In the genomic region with DNA sequence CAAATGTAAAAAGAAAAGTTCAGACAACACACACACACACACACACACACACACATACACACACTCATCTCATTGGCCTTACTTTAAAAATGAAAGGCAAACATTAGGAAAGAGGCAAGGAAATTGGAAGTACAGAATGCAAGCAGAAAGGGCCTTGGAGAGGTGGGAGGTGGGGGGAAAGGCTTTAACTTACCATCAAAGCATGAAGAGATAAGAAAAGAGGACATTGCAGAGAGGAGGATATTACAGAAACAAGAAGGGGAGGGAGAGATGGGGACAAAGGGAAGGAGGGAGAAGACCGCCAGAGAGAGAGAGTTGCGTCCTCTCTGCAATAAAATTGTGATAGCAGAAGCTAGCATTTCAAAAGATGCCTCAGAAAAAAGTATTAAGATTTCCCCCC, we compare ENCODE assay signal across 26 mouse cellular contexts. TPM values are rescaled to one million over a fixed set of nuclear protein-coding genes. Genes with fewer than 3 reads are reported as not detected.
"Had no signal": no experiment of that assay in that cellular context is flagged by ENCODE, and none has a peak within 500 bp of the region (broad histone marks: within the 10 kb centered on the region; RNA-seq: fewer than 3 reads in every experiment).

No protein-coding gene starts in this region.

- H3K4me2 ChIP-seq: lung, embryonic 15.5 days; midbrain, embryonic 12.5 days; neural tube, embryonic 13.5 days; neural tube, embryonic 15.5 days; stomach, embryonic 15.5 days had no signal

- H3K27me3 ChIP-seq: lung, embryonic 15.5 days; midbrain, embryonic 12.5 days; neural tube, embryonic 13.5 days; neural tube, embryonic 15.5 days; stomach, embryonic 15.5 days had no signal

- H3K36me3 ChIP-seq: lung, embryonic 15.5 days; stomach, embryonic 15.5 days had no signal

- H3K27ac ChIP-seq: lung, embryonic 15.5 days; macrophage; midbrain, embryonic 10.5 days; midbrain, embryonic 12.5 days; neural tube, embryonic 13.5 days; neural tube, embryonic 15.5 days; stomach, embryonic 15.5 days; stomach, postnatal 0 days had no signal

- H3K9me3 ChIP-seq: lung, embryonic 15.5 days; midbrain, embryonic 10.5 days; midbrain, embryonic 12.5 days; neural tube, embryonic 13.5 days; neural tube, embryonic 15.5 days; stomach, embryonic 15.5 days had no signal

- H3K4me3 ChIP-seq: lung, embryonic 15.5 days; midbrain, embryonic 10.5 days; midbrain, embryonic 12.5 days; myocyte; neural tube, embryonic 13.5 days; neural tube, embryonic 15.5 days; stomach, embryonic 15.5 days had no signal

- ATAC-seq: liver, postnatal 0 days; lung, postnatal 0 days; midbrain, embryonic 16.5 days had no signal

- H3K9ac ChIP-seq: liver, postnatal 0 days; lung, embryonic 15.5 days; midbrain, embryonic 12.5 days; neural tube, embryonic 13.5 days; neural tube, embryonic 15.5 days; stomach, embryonic 15.5 days had no signal

- H3K4me1 ChIP-seq: lung, embryonic 15.5 days; midbrain, embryonic 10.5 days; midbrain, embryonic 12.5 days; neural tube, embryonic 13.5 days; neural tube, embryonic 15.5 days; stomach, embryonic 15.5 days had no signal

- DNase-seq: liver, postnatal 0 days; lung, adult 2 months; lung, postnatal 14 days; lung, postnatal 36 days; midbrain, embryonic 14.5 days; retina, postnatal 1 day; right cerebral cortex, adult 18-20 months; right cerebral cortex, postnatal 25 days; thymus, adult 2 months; thymus, postnatal 25 days; thymus, postnatal 4 days had no signal

RNA-seq across cellular contexts. Expression of a gene that starts 29.5 kb away (rescaled TPM):
- total RNA-seq: megakaryocyte-erythroid progenitor cell, adult 5-6 weeks had no signal
- polyA plus RNA-seq: macrophage; midbrain, embryonic 10.5 days; midbrain, embryonic 14.5 days; myocyte; neural tube, embryonic 11.5 days; neural tube, embryonic 13.5 days; neural tube, embryonic 15.5 days had no signal

RNA-seq across cellular contexts. Expression of a gene that starts 58.9 kb away (rescaled TPM):
- total RNA-seq: megakaryocyte progenitor cell, adult 5-6 weeks; megakaryocyte-erythroid progenitor cell, adult 5-6 weeks had no signal
- polyA plus RNA-seq: liver, postnatal 0 days; macrophage; midbrain, embryonic 10.5 days; midbrain, embryonic 12.5 days; midbrain, embryonic 14.5 days; midbrain, embryonic 16.5 days; myocyte; neural tube, embryonic 11.5 days; neural tube, embryonic 13.5 days; neural tube, embryonic 15.5 days; stomach, embryonic 15.5 days; testis, adult 2 months had no signal
